Mouse (Mus musculus) forebrain, embryonic 15.5 days (tissue): ENCODE measurements around the gene Antxr1. TPM values are rescaled to one million over a fixed set of nuclear protein-coding genes. Genes with fewer than 3 reads are reported as not detected.

Experiments
- ATAC-seq: fragments of 200-750 bp; cut with Nextera tagmentation; replicated peaks from 2 replicates; pipeline ENCODE4 v1.8.0; 2017; ENCODE audit warnings: mild to moderate bottlenecking, moderate TSS enrichment, moderate library complexity
- H3K27ac ChIP-seq: fragments of 300-500 bp; sonication (generic); replicated peaks from 2 replicates; pipeline ENCODE4 v1.5.1; 2015; ENCODE audit warnings: mild to moderate bottlenecking, inconsistent platforms
- H3K27me3 ChIP-seq: fragments of 300-500 bp; sonication (generic); 2 replicates; pipeline ENCODE4 v1.6.1; 2015; ENCODE audit warnings: inconsistent platforms
- H3K36me3 ChIP-seq: fragments of 300-500 bp; sonication (generic); 2 replicates; pipeline ENCODE4 v1.6.1; 2015; ENCODE audit warnings: mild to moderate bottlenecking, inconsistent platforms
- H3K4me1 ChIP-seq: fragments of 300-500 bp; sonication (generic); 2 replicates; pipeline ENCODE4 v1.6.1; 2015; ENCODE audit warnings: inconsistent platforms
- H3K4me2 ChIP-seq: fragments of 300-500 bp; sonication (generic); replicated peaks from 2 replicates; pipeline ENCODE4 v1.6.1; 2015; ENCODE audit warnings: mild to moderate bottlenecking, inconsistent platforms
- H3K4me3 ChIP-seq: fragments of 300-500 bp; sonication (generic); 2 replicates; pipeline ENCODE4 v1.5.1; 2015; ENCODE audit warnings: mild to moderate bottlenecking, inconsistent platforms
- H3K9ac ChIP-seq: fragments of 300-500 bp; sonication (generic); replicated peaks from 2 replicates; pipeline ENCODE4 v1.6.1; 2015; ENCODE audit warnings: mild to moderate bottlenecking, inconsistent platforms
- H3K9me3 ChIP-seq: fragments of 300-500 bp; sonication (generic); 2 replicates; pipeline ENCODE4 v1.6.1; 2016; ENCODE audit warnings: inconsistent platforms
- WGBS: fragments of 180-500 bp; shearing (Covaris S2); methylation state at CpG from one replicate; pipeline ENCODE4 v1.1.7; 2015; ENCODE audit warnings: mixed read lengths; 5-methylcytosine and 5-hydroxymethylcytosine counted together
- polyA plus RNA-seq: library from polyadenylated mRNA; unstranded; fragments of >200 nt; fragmentation: Nextera tagmentation; extraction: Ambion mirVana; gene quantifications from 2 replicates; pipeline ENCODE4 v1.2.1, GENCODE M21; 2015

Gene Antxr1
- polyA plus RNA-seq, 1 experiment from 2014 or later, result 3.0 TPM

DNA sequence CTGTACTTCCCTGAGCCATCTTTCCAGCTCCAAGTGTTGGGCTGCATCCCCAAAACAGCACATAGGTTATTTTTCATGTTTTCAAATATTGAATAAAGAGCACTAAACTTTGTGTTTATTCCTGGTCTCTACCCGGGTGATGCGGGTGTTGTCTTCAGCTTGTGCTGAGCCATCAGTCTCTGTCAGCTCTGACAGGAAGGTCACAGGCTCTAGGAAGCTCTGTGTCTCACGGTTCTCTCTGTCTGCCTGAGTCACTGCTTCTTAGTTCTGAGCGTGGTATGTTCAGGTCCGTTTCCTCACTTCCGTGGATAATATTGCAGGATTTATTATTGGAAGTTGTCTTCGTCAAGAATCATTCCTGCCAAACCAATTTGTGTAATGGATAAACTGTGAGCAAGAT is 213.7 kb downstream of the Antxr1 start:
- Histone ChIP-seq H3K9me3 (no peaks in the 10 kb centered on the region), H3K4me1 (no peaks in the 10 kb centered on the region), H3K4me3 (no peak overlapping the region), H3K36me3 (no peaks in the 10 kb centered on the region), H3K27me3 (no peaks in the 10 kb centered on the region), H3K4me2 (no peak overlapping the region), H3K9ac (no peak overlapping the region), H3K27ac (no peak overlapping the region)
- no peak for ATAC-seq
- WGBS, result 91% methylated on average over 7 of the region's 7 CpGs

GRCm38 (mm10) chr6:87120661-87121060 is 215.0 kb downstream of the Antxr1 start:
- no peak overlapping the region for H3K4me3 ChIP-seq
- H3K4me1 ChIP-seq, result no peaks in the 10 kb centered on the region
- H3K27ac ChIP-seq, result no peak overlapping the region
- H3K9ac ChIP-seq, result no peak overlapping the region
- WGBS, result 88% methylated on average over 6 of the region's 6 CpGs
- no peaks in the 10 kb centered on the region for H3K36me3 ChIP-seq
- no peaks in the 10 kb centered on the region for H3K27me3 ChIP-seq
- no peaks in the 10 kb centered on the region for H3K9me3 ChIP-seq
- H3K4me2 ChIP-seq, result no peak overlapping the region
- ATAC-seq, result no peak

- no peak overlapping the region for H3K27ac ChIP-seq
- ATAC-seq, result no peak
- no peaks in the 10 kb centered on the region for H3K9me3 ChIP-seq
- H3K4me1 ChIP-seq, result no peaks in the 10 kb centered on the region
- H3K27me3 ChIP-seq, result no peaks in the 10 kb centered on the region
- no peak overlapping the region for H3K4me3 ChIP-seq
- no peak overlapping the region for H3K4me2 ChIP-seq
- no peak overlapping the region for H3K9ac ChIP-seq
- 84% methylated on average over 4 of the region's 4 CpGs for WGBS
- H3K36me3 ChIP-seq, result no peaks in the 10 kb centered on the region
Measured at GRCm38 (mm10) chr6:87119975-87120374, 215.6 kb downstream of the Antxr1 start.

- Histone ChIP-seq H3K4me2 (no peak overlapping the region), H3K9ac (no peak overlapping the region), H3K9me3 (no peaks in the 10 kb centered on the region), H3K4me3 (no peak overlapping the region), H3K27ac (no peak overlapping the region), H3K4me1 (no peaks in the 10 kb centered on the region), H3K36me3 (no peaks in the 10 kb centered on the region), H3K27me3 (no peaks in the 10 kb centered on the region)
- 92% methylated on average over 20 of the region's 20 CpGs for WGBS
- no peak for ATAC-seq
Measured at GRCm38 (mm10) chr6:87119066-87119837, 216.4 kb downstream of the Antxr1 start.

GRCm38 (mm10) chr6:87116596-87116995 is 219.0 kb downstream of the Antxr1 start:
- no peaks in the 10 kb centered on the region for H3K4me1 ChIP-seq
- no peak overlapping the region for H3K9ac ChIP-seq
- no peak overlapping the region for H3K27ac ChIP-seq
- no peak overlapping the region for H3K4me2 ChIP-seq
- ATAC-seq, result no peak
- no peaks in the 10 kb centered on the region for H3K36me3 ChIP-seq
- no peak overlapping the region for H3K4me3 ChIP-seq
- H3K9me3 ChIP-seq, result no peaks in the 10 kb centered on the region
- no peaks in the 10 kb centered on the region for H3K27me3 ChIP-seq
- 84% methylated on average over 7 of the region's 7 CpGs for WGBS

DNA sequence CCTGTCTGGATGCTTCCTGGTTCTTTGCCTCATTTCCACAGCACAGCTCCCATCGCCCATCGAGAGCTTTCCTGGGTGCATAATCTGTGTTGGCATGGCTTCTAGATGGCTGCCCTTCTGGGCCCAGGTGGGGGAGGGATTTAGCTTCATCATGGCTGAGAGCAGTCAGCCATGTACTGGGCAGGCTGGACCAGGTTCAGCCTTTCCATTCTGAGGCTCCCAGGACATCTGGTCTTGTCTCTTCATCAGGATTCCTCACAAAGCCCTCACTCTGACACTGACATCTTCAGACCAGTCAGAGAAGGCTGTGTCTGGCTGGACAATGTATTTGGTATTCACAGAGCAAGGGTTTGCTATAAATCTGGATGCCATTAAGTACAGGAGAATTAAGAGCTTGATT is 219.6 kb downstream of the Antxr1 start:
- WGBS, result 84% methylated on average over 2 of the region's 2 CpGs
- H3K4me2 ChIP-seq, result no peak overlapping the region
- no peak overlapping the region for H3K4me3 ChIP-seq
- no peaks in the 10 kb centered on the region for H3K27me3 ChIP-seq
- no peaks in the 10 kb centered on the region for H3K9me3 ChIP-seq
- no peaks in the 10 kb centered on the region for H3K36me3 ChIP-seq
- no peak overlapping the region for H3K27ac ChIP-seq
- ATAC-seq, result no peak
- H3K9ac ChIP-seq, result no peak overlapping the region
- H3K4me1 ChIP-seq, result no peaks in the 10 kb centered on the region

DNA sequence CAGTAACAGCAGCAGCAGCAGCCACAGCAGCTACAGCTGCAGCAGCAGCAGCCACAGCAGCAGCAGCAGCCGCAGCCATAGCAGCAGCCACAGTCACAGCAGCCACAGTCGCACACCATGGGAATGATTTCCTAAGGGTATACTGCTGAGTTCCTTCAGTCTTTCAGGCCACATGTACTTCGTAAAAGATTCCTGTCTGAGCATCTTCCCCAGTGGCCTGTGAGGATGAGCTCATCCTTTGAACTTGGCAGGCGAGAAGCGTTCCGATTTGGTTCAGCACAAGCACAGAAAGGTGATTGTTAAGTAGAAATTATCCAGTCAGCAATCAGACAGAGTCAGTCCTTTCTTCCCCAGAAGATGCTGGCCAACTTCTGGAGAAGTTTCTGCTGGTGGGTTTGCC is 223.5 kb downstream of the Antxr1 start:
- Histone ChIP-seq H3K4me2 (no peak overlapping the region), H3K27me3 (no peaks in the 10 kb centered on the region), H3K4me1 (no peaks in the 10 kb centered on the region), H3K4me3 (no peak overlapping the region), H3K9me3 (no peaks in the 10 kb centered on the region), H3K27ac (no peak overlapping the region), H3K36me3 (no peaks in the 10 kb centered on the region), H3K9ac (no peak overlapping the region)
- 77% methylated on average over 6 of the region's 6 CpGs for WGBS
- no peak for ATAC-seq

DNA sequence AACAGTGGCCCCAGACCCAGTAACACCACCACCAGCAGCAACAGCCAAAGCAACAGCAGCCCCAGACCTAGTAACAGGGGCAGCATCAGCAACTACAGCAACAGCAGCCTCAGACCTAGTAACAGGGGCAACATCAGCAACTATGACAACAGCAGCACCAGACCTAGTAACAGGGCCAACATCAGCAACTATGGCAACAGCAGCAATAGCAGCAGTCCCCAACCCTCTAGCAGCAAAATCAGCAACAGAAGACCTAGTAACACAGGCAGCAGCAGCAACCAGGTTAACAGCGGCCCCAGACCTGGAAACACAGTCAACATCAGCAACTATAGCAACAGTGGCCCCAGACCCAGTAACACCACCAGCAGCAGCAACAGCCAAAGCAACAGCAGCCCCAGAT is 224.1 kb downstream of the Antxr1 start:
- H3K27me3 ChIP-seq, result no peaks in the 10 kb centered on the region
- H3K9ac ChIP-seq, result no peak overlapping the region
- H3K4me3 ChIP-seq, result no peak overlapping the region
- no peaks in the 10 kb centered on the region for H3K4me1 ChIP-seq
- WGBS, result 81% methylated on average over 1 of the region's 1 CpGs
- H3K4me2 ChIP-seq, result no peak overlapping the region
- H3K36me3 ChIP-seq, result no peaks in the 10 kb centered on the region
- no peaks in the 10 kb centered on the region for H3K9me3 ChIP-seq
- no peak for ATAC-seq
- no peak overlapping the region for H3K27ac ChIP-seq

DNA sequence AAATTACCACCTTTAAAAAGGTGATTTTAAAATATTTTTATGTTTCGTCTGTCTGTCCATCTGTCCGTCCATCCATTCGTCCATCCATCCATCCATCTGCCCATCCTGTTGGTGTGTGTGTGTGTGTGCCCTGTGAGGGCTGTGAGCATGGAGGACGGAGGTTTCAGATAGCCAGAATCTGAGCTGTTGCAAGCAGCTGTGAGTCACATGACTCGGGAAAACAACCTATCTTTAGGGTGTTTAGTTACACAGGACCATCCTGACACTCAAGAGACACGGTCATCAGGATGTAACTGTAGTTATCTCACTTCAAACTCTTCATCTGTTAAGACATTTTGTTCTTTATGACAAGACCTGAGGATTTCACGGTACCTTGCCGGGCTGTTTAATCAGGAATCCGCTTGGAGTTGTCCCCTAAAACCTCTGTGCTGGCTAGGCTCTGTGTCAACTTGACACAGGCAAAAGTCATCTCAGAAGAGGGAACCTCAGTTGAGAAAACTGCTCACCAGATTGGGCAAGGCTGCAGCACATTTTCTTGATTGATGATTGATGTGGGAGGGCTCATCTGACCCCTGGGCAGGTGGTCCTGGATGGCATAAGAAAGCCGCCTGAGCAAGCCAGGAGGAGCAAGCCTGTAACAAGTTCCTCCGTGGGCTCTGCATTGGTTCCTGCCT is 231.4 kb downstream of the Antxr1 start, which contains the start of gene D6Ertd527e:
Gene D6Ertd527e (plus strand): TSS at position 624 of the 674 bp plus-strand sequence.
- Histone ChIP-seq H3K36me3 (no peaks in the 10 kb centered on the region), H3K4me1 (peaks cover 16% of the 10 kb centered on the region), H3K27ac (no peak within 1 kb of the TSS), H3K4me2 (no peak within 1 kb of the TSS), H3K9me3 (no peaks in the 10 kb centered on the region), H3K27me3 (no peaks in the 10 kb centered on the region), H3K4me3 (no peak within 1 kb of the TSS), H3K9ac (no peak within 1 kb of the TSS)
- ATAC-seq, result no peak
- 88% methylated on average over 11 of the region's 11 CpGs for WGBS

DNA sequence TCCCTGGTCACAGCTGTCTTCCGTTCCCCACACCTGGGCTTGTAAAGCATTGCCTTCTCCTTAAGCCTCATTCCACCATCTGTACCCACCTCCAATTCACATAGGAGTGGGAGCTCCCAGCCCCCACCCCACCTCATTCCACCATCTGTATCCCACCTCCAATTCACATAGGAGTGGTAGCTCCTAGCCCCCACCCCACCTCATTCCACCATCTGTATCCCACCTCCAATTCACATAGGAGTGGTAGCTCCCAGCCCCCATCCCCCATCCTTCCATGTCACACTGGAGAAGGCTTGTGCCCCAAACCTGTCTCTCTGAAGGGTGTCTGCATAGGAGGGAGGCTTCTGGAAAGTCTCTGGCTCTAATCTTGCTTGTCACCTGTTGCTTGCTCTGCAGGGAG is 232.3 kb downstream of the Antxr1 start:
- Histone ChIP-seq H3K4me2 (no peak overlapping the region), H3K9me3 (no peaks in the 10 kb centered on the region), H3K27me3 (no peaks in the 10 kb centered on the region), H3K9ac (no peak overlapping the region), H3K4me1 (peaks cover 19% of the 10 kb centered on the region), H3K27ac (no peak overlapping the region), H3K4me3 (no peak overlapping the region), H3K36me3 (no peaks in the 10 kb centered on the region)
- ATAC-seq, result no peak
- WGBS, result 96% methylated on average over 1 of the region's 1 CpGs

GRCm38 (mm10) chr6:87102421-87102911 is 233.2 kb downstream of the Antxr1 start:
- H3K4me1 ChIP-seq, result peaks cover 19% of the 10 kb centered on the region
- 30% methylated on average over 7 of the region's 7 CpGs for WGBS

GRCm38 (mm10) chr6:87101955-87102353 is 233.7 kb downstream of the Antxr1 start:
- Histone ChIP-seq H3K27me3 (no peaks in the 10 kb centered on the region), H3K36me3 (no peaks in the 10 kb centered on the region), H3K4me2 (no peak overlapping the region), H3K9me3 (no peaks in the 10 kb centered on the region), H3K27ac (no peak overlapping the region), H3K4me3 (no peak overlapping the region), H3K4me1 (peaks cover 19% of the 10 kb centered on the region), H3K9ac (no peak overlapping the region)
- WGBS, result 30% methylated on average over 4 of the region's 4 CpGs
- 0 out of 2 replicates have a peak, but pooled peaks have one; percentile 20 for ATAC-seq

More at GRCm38 (mm10) chr6:87102421-87102911, 233.2 kb downstream of the Antxr1 start:
- no peak overlapping the region for H3K9ac ChIP-seq
- no peak overlapping the region for H3K27ac ChIP-seq
- H3K36me3 ChIP-seq, result no peaks in the 10 kb centered on the region
- H3K9me3 ChIP-seq, result no peaks in the 10 kb centered on the region
- no peaks in the 10 kb centered on the region for H3K27me3 ChIP-seq
- ATAC-seq, result no peak
- no peak overlapping the region for H3K4me3 ChIP-seq
- no peak overlapping the region for H3K4me2 ChIP-seq
